21 mouse cellular contexts compared by ENCODE assay signal in genomic region chr5:111709195-111709901, GRCm38 (mm10). TPM values are rescaled to one million over a fixed set of nuclear protein-coding genes. Genes with fewer than 3 reads are reported as not detected.
A peak's percentile ranks its signal among the peaks of the same experiment; 100 is the strongest.
DNase-seq lines count a peak whose midpoint lies in the region; ATAC-seq lines count a peak whose summit lies in the region.
"Had no signal": no experiment of that assay in that cellular context is flagged by ENCODE, and none has a peak within 500 bp of the region (broad histone marks: within the 10 kb centered on the region; RNA-seq: fewer than 3 reads in every experiment).

No protein-coding gene starts in this region.

- 25% methylated on average over 8 of the region's 8 CpGs for WGBS in embryonic facial prominence, embryonic 11.5 days
- 27% methylated on average over 8 of the region's 8 CpGs for WGBS in embryonic facial prominence, embryonic 14.5 days
- 32% methylated on average over 8 of the region's 8 CpGs for WGBS in midbrain, embryonic 10.5 days
- WGBS in neural tube, embryonic 14.5 days: 20% methylated on average over 8 of the region's 8 CpGs

- H3K4me2 ChIP-seq in embryonic facial prominence, embryonic 11.5 days (ENCODE audit: low read depth, low read length): no peak overlapping the region
- no peak overlapping the region for H3K4me2 ChIP-seq in embryonic facial prominence, embryonic 14.5 days (ENCODE audit: low read depth, low read length)
- no peak overlapping the region for H3K4me2 ChIP-seq in neural tube, embryonic 14.5 days (ENCODE audit: low read depth, low read length)
- H3K4me2 ChIP-seq: liver, embryonic 12.5 days; lung, embryonic 15.5 days had no signal

- no peak overlapping the region for H3K9ac ChIP-seq in embryonic facial prominence, embryonic 11.5 days (replicated peaks; ENCODE audit: low read length)
- H3K9ac ChIP-seq in embryonic facial prominence, embryonic 14.5 days (ENCODE audit: low read depth, low read length): no peak overlapping the region
- H3K9ac ChIP-seq in neural tube, embryonic 14.5 days (replicated peaks; ENCODE audit: low read depth, low read length): no peak overlapping the region
- H3K9ac ChIP-seq: liver, embryonic 12.5 days; lung, embryonic 15.5 days had no signal

- no peaks in the 10 kb centered on the region for H3K4me1 ChIP-seq in embryonic facial prominence, embryonic 11.5 days (ENCODE audit: control insufficient read depth, insufficient read depth, low read length)
- no peaks in the 10 kb centered on the region for H3K4me1 ChIP-seq in embryonic facial prominence, embryonic 14.5 days (ENCODE audit: control insufficient read depth, insufficient read depth, low read length)
- H3K4me1 ChIP-seq in midbrain, embryonic 10.5 days: peaks cover 20% of the 10 kb centered on the region
- H3K4me1 ChIP-seq in neural tube, embryonic 14.5 days (ENCODE audit: control insufficient read depth, insufficient read depth, low read length): 0 out of 2 replicates have a peak, but pooled peaks cover 4% of the 10 kb centered on the region
- H3K4me1 ChIP-seq: heart, embryonic 10.5 days; liver, embryonic 12.5 days; lung, embryonic 15.5 days had no signal

- ATAC-seq in embryonic facial prominence, embryonic 11.5 days (replicated peaks; ENCODE audit: insufficient number of reproducible peaks, low FRiP score, low TSS enrichment, low read depth): peak; percentile 44; the same call in 1 of the 2 replicates
- no peak for ATAC-seq in embryonic facial prominence, embryonic 14.5 days (ENCODE audit: low read depth)
- ATAC-seq in neural tube, embryonic 14.5 days (ENCODE audit: low read depth): peak; percentile 54; the same call in 1 of the 2 replicates
- ATAC-seq: liver, embryonic 12.5 days had no signal

- H3K27ac ChIP-seq in embryonic facial prominence, embryonic 11.5 days (replicated peaks; ENCODE audit: low read depth, low read length): no peak overlapping the region
- no peak overlapping the region for H3K27ac ChIP-seq in embryonic facial prominence, embryonic 14.5 days (replicated peaks; ENCODE audit: low read depth, low read length)
- peak overlapping the region; percentile 65 for H3K27ac ChIP-seq in midbrain, embryonic 10.5 days (replicated peaks)
- no peak overlapping the region for H3K27ac ChIP-seq in neural tube, embryonic 14.5 days (ENCODE audit: low read depth, low read length)
- H3K27ac ChIP-seq: heart, embryonic 10.5 days; liver, embryonic 12.5 days; lung, embryonic 15.5 days had no signal

- H3K4me3 ChIP-seq in embryonic facial prominence, embryonic 11.5 days (ENCODE audit: low read depth, low read length): no peak overlapping the region
- H3K4me3 ChIP-seq in embryonic facial prominence, embryonic 14.5 days (ENCODE audit: low read depth, low read length): no peak overlapping the region
- no peak overlapping the region for H3K4me3 ChIP-seq in midbrain, embryonic 10.5 days
- no peak overlapping the region for H3K4me3 ChIP-seq in neural tube, embryonic 14.5 days (ENCODE audit: low read depth, low read length)
- H3K4me3 ChIP-seq: heart, embryonic 10.5 days; liver, embryonic 12.5 days; lung, embryonic 15.5 days; myocyte had no signal

- no peaks in the 10 kb centered on the region for H3K36me3 ChIP-seq in embryonic facial prominence, embryonic 11.5 days (replicated peaks; ENCODE audit: control insufficient read depth, insufficient read depth, low read depth, low read length)
- no peaks in the 10 kb centered on the region for H3K36me3 ChIP-seq in embryonic facial prominence, embryonic 14.5 days (ENCODE audit: control insufficient read depth, insufficient read depth, low read length)
- no peaks in the 10 kb centered on the region for H3K36me3 ChIP-seq in midbrain, embryonic 10.5 days
- no peaks in the 10 kb centered on the region for H3K36me3 ChIP-seq in neural tube, embryonic 14.5 days (ENCODE audit: control insufficient read depth, insufficient read depth, low read length)
- H3K36me3 ChIP-seq: heart, embryonic 10.5 days; liver, embryonic 12.5 days; lung, embryonic 15.5 days had no signal

- H3K9me3 ChIP-seq in embryonic facial prominence, embryonic 11.5 days (replicated peaks; ENCODE audit: control insufficient read depth, low read length): no peaks in the 10 kb centered on the region
- H3K9me3 ChIP-seq in embryonic facial prominence, embryonic 14.5 days (ENCODE audit: control insufficient read depth, low read length): peaks cover 11% of the 10 kb centered on the region
- peaks cover 16% of the 10 kb centered on the region for H3K9me3 ChIP-seq in midbrain, embryonic 10.5 days (replicated peaks)
- no peaks in the 10 kb centered on the region; the same call in 1 of the 2 replicates for H3K9me3 ChIP-seq in neural tube, embryonic 14.5 days (ENCODE audit: control insufficient read depth, low read length)
- H3K9me3 ChIP-seq: liver, embryonic 12.5 days; lung, embryonic 15.5 days had no signal

- H3K27me3 ChIP-seq in embryonic facial prominence, embryonic 11.5 days (ENCODE audit: control insufficient read depth, insufficient read depth, low read length): no peaks in the 10 kb centered on the region
- H3K27me3 ChIP-seq in embryonic facial prominence, embryonic 14.5 days (replicated peaks; ENCODE audit: control insufficient read depth, insufficient read depth, low read length): no peaks in the 10 kb centered on the region
- peaks cover 46% of the 10 kb centered on the region; the same call in 1 of the 2 replicates for H3K27me3 ChIP-seq in midbrain, embryonic 10.5 days (ENCODE audit: low read depth, poor library complexity, severe bottlenecking)
- H3K27me3 ChIP-seq in neural tube, embryonic 14.5 days (ENCODE audit: control insufficient read depth, insufficient read depth, low read length): no peaks in the 10 kb centered on the region
- H3K27me3 ChIP-seq: liver, embryonic 12.5 days; lung, embryonic 15.5 days had no signal

- DNase-seq in embryonic facial prominence, embryonic 11.5 days (ENCODE audit: low spot score): no peak
- peak; percentile 28 for DNase-seq in embryonic facial prominence, embryonic 14.5 days (ENCODE audit: low spot score)
- no peak for DNase-seq in midbrain, embryonic 10.5 days (ENCODE audit: low spot score)
- no peak for DNase-seq in heart, adult 8-10 months (ENCODE audit: low spot score)
- no peak for DNase-seq in adrenal gland, adult 18-20 months (ENCODE audit: low spot score in 2 of 2)
- no peak for DNase-seq in heart, adult 9 months (ENCODE audit: low spot score in 2 of 2)
- DNase-seq: adrenal gland, postnatal 36 days; cerebellum, postnatal 14 days; heart, postnatal 36 days; kidney, adult 11 months; left cerebral cortex, postnatal 4 days; thymus, adult 2 months had no signal

RNA-seq across cellular contexts. Expression of gene Gm26897, which starts 24.4 kb away (rescaled TPM):
- polyA plus RNA-seq in embryonic facial prominence, embryonic 11.5 days (2014; fragmentation: Nextera tagmentation; extraction: Ambion mirVana): not detected in 2 replicates
- polyA plus RNA-seq in embryonic facial prominence, embryonic 14.5 days (2014; fragmentation: Nextera tagmentation; extraction: Ambion mirVana): not detected in 2 replicates
- polyA plus RNA-seq in midbrain, embryonic 10.5 days (2016; fragmentation: Nextera tagmentation; extraction: Ambion mirVana): not detected in 2 replicates
- not detected in 2 replicates for polyA plus RNA-seq in neural tube, embryonic 14.5 days (2014; fragmentation: Nextera tagmentation; extraction: Ambion mirVana)
- total RNA-seq in heart, adult 8-10 months (2022): not detected
- total RNA-seq in adrenal gland, adult 18-20 months (2021): not detected
- total RNA-seq: adrenal gland, postnatal 36 days; gastrocnemius, adult 8-10 months; heart, postnatal 36 days; layer of hippocampus, postnatal 25 days; left cerebral cortex, postnatal 4 days had no signal
- polyA plus RNA-seq: heart, embryonic 10.5 days; large intestine, adult 2 months; liver, embryonic 12.5 days; lung, embryonic 15.5 days; myocyte; stomach, embryonic 14.5 days; thymus, adult 2 months had no signal
